Mouse (Mus musculus) cortical plate, adult 2 months (tissue): ENCODE data around the gene Cacnb3.

Experiments used
- CTCF ChIP-seq: fragments of 200-500 bp; IDR thresholded peaks from 2 replicates; pipeline ENCODE4 v1.5.1; 2011; ENCODE audit warnings: mild to moderate bottlenecking, control low read depth, low read length; ENCODE audit not compliant: insufficient read depth; ENCODE audit errors: extremely low read depth
- POLR2A ChIP-seq: fragments of 200-500 bp; IDR thresholded peaks from 2 replicates; pipeline ENCODE4 v1.6.1; 2011; ENCODE audit warnings: mild to moderate bottlenecking, low read length, control low read depth; ENCODE audit not compliant: insufficient read depth; ENCODE audit errors: extremely low read depth

DNA sequence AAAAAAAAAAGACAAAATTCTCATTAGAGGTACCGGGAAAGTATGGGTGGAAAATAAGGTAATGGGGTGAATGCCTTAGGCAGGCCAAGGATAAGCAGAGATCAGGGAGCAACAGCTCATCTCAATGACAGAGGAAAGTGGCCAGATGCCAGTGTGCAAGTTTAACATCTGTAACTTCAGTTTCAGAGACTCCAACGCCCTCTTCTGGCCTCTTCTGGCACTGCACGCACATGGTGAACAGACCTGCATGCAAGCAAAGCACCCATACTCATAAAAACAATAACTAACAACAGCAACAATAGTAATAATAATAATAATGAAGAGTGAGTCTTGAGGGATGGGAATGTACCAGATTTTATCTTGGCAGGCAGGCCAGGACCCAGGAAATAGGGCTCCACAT lies 55.3 kb downstream of the Cacnb3 start:
- TF ChIP-seq POLR2A (no peak), CTCF (no peak)
